Mouse (Mus musculus): Measurements from ENCODE around the gene Tmem268. TPM values are rescaled to one million over a fixed set of nuclear protein-coding genes. Genes with fewer than 3 reads are reported as not detected.

The Tmem268 gene
- polyA plus RNA-seq, 1 experiment from 2014 or later, result 8.2 TPM

DNA sequence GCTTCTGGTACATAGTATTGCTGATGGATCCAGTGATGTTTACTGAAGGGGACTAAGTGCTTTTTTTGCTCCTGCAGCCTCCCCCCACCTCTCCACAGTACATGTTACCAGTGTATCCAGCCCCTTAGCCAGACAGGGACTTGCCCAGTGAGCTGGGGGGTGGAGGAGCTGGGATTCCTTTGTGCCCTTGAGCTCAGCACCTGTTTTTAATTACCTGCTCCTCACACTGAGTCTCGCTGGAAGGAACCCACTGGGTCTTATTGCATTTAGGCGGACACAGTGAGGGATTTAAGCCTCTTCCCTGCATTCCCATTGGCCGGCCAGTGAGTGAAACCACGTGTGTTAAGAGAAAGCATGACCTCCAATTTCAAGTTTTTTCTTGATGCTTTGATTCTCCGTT lies 24.0 kb downstream of the Tmem268 start:
- no peaks in the 10 kb centered on the region for H3K9me3 ChIP-seq
- H3K4me3 ChIP-seq, result no peak overlapping the region
- peak; percentile 80 for ATAC-seq (ENCODE audit: low FRiP score, low read depth)
- WGBS, result 7% methylated on average over 5 of the region's 5 CpGs
- H3K27me3 ChIP-seq, result no peaks in the 10 kb centered on the region
- H3K27ac ChIP-seq, result peak overlapping the region; percentile 35; the same call in 1 of the 2 replicates
- 0 out of 2 replicates have a peak overlapping the region, but pooled peaks have one; percentile 7 for H3K4me2 ChIP-seq (replicated peaks)
- no peak overlapping the region for H3K9ac ChIP-seq
- H3K36me3 ChIP-seq, result peaks cover 16% of the 10 kb centered on the region
- H3K4me1 ChIP-seq, result peaks cover 23% of the 10 kb centered on the region

DNA sequence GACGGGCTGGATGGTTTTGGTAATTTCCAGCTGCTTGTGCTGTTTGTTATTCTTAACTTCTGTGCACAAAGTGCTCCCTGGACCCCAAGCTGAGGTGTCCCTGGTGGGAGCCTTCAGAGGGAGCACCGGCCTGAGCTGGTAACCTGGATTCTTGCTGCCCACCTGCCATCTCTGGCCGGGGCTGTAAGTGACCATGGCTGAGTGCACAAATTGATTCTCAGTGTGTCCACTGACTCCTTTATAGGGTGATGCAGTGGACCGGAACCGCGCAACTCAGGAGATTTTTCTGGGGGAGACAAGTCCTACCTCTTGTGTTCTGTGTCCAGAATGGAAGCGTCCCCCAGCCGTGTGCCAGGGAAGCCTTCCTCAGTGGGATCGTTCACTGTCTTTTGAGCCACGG lies 26.6 kb downstream of the Tmem268 start:
- ATAC-seq (ENCODE audit: low FRiP score, low read depth), result no peak
- H3K9me3 ChIP-seq, result no peaks in the 10 kb centered on the region
- H3K9ac ChIP-seq, result no peak overlapping the region
- no peak overlapping the region for H3K4me3 ChIP-seq
- H3K27ac ChIP-seq, result no peak overlapping the region
- H3K4me1 ChIP-seq, result peaks cover 18% of the 10 kb centered on the region
- WGBS, result 92% methylated on average over 10 of the region's 10 CpGs
- H3K27me3 ChIP-seq, result no peaks in the 10 kb centered on the region
- H3K4me2 ChIP-seq (replicated peaks), result no peak overlapping the region
- peaks cover 6% of the 10 kb centered on the region for H3K36me3 ChIP-seq

DNA sequence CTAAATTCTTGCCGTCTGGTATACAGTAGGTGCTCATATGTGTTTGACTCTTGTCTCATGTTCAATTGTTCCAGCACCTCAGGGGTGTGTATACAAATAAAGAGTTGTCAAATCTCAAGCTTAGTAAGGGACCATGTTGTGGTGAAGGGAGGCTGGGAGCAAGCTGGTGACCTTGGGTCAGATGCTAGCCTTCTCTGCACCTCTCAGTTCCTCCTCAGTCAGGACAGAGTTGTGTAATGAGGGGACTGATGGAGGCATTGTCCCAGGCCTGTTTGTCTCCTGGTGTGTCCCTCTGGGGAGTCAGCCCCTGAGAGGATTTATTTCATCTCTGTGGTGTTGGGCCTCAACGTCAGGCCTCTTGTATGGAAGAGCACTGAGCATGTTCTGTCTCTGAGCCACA lies 27.7 kb downstream of the Tmem268 start:
- Histone ChIP-seq H3K4me2 (replicated peaks) (no peak overlapping the region), H3K27me3 (no peaks in the 10 kb centered on the region), H3K9ac (no peak overlapping the region), H3K4me1 (peaks cover 16% of the 10 kb centered on the region), H3K9me3 (no peaks in the 10 kb centered on the region), H3K4me3 (no peak overlapping the region), H3K36me3 (peaks cover 6% of the 10 kb centered on the region), H3K27ac (no peak overlapping the region)
- 79% methylated on average over 2 of the region's 2 CpGs for WGBS
- ATAC-seq (ENCODE audit: low FRiP score, low read depth), result no peak

DNA sequence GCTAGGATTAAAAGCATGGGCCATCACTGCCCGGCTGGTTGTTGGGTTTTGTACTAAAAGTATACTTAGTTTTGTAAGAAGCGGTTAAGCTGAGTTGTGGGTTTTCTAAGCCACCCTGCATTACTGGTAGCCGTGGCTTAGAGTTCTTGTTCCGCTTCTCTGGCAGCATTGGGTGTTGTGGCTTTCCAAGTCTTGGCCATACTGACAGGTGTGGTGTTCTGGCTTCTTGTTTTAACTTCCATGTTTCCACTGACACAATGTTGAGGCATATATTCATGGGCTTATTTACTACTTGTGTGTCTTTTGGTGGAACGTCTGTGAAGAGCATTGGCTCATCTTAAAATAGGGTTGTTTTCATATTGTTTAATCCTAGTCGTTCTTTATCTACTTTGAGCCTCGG lies 31.4 kb downstream of the Tmem268 start:
- ATAC-seq (ENCODE audit: low FRiP score, low read depth), result no peak
- no peaks in the 10 kb centered on the region for H3K27me3 ChIP-seq

DNA sequence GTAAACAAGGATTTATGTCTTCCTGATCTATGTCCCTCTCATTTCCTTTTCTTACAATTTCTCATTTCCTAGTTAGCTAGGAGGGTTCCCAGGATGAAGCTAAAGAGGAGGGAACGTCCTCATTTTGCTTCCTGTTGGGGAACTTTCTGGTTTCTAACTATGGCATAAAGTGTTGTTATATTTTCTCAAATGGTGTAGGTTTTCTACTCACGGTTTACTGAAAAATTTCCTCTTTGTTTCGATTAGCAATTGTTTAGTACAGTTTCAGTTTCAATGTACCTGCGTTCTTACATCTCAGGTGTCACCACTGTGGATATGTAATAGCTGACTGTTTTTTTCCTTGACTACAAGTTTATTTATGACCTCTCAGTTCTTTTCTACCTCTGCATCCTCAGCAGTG lies 32.0 kb downstream of the Tmem268 start:
- no peaks in the 10 kb centered on the region for H3K9me3 ChIP-seq
- whole genome bisulfite sequencing, result 77% methylated on average over 4 of the region's 4 CpGs
- H3K9ac ChIP-seq, result no peak overlapping the region
- no peak overlapping the region for H3K27ac ChIP-seq
- no peaks in the 10 kb centered on the region for H3K4me1 ChIP-seq
- no peak for ATAC-seq (ENCODE audit: low FRiP score, low read depth)
- H3K27me3 ChIP-seq, result no peaks in the 10 kb centered on the region
- H3K36me3 ChIP-seq, result no peaks in the 10 kb centered on the region
- H3K4me3 ChIP-seq, result no peak overlapping the region
- no peak overlapping the region for H3K4me2 ChIP-seq (replicated peaks)

More for the DNA sequence above, 31.4 kb downstream of the Tmem268 start:
- Histone ChIP-seq H3K27ac (no peak overlapping the region), H3K36me3 (no peaks in the 10 kb centered on the region), H3K4me2 (replicated peaks) (no peak overlapping the region), H3K4me3 (no peak overlapping the region), H3K4me1 (no peaks in the 10 kb centered on the region), H3K9ac (no peak overlapping the region), H3K9me3 (no peaks in the 10 kb centered on the region)
- WGBS, result 84% methylated on average over 7 of the region's 7 CpGs

DNA sequence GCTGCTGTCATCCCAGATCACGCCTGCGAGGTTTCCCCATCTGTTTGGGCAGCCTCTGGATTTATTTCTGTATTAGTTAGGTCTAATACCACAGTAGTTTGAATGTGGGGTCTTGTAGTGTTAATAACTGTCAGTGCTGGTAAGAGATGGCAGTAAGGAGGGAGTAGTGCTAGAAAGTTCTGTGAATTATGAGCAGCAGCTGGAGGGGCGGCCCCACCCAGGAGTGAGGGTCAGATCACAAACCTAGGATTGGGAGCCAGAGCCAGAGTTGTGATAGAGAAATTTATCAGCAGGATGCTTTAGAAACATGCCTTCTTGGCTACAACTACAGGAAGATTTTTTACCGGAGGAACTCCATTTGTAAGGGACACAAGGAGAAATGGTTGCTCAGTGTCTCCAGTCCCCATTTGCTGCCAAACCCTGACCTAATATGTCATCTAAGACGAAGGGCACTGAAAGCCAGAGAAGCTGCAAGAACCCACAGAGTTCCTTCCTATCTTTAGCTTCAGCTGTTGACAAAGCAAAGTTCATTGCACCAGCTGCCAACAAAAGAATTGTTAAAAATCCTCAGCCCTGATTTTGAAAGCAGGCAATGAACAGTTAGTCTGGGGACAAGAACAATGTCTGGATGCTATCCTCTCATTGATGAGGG lies 36.0 kb downstream of the Tmem268 start:
- H3K36me3 ChIP-seq, result no peaks in the 10 kb centered on the region
- no peak overlapping the region for H3K4me2 ChIP-seq (replicated peaks)
- no peak overlapping the region for H3K9ac ChIP-seq
- 0 out of 2 replicates have a peak, but pooled peaks have one; percentile 32 for ATAC-seq (ENCODE audit: low FRiP score, low read depth)
- no peak overlapping the region for H3K27ac ChIP-seq
- H3K4me3 ChIP-seq, result no peak overlapping the region
- H3K4me1 ChIP-seq, result no peaks in the 10 kb centered on the region
- WGBS, result 75% methylated on average over 5 of the region's 5 CpGs
- H3K27me3 ChIP-seq, result no peaks in the 10 kb centered on the region
- no peaks in the 10 kb centered on the region for H3K9me3 ChIP-seq

DNA sequence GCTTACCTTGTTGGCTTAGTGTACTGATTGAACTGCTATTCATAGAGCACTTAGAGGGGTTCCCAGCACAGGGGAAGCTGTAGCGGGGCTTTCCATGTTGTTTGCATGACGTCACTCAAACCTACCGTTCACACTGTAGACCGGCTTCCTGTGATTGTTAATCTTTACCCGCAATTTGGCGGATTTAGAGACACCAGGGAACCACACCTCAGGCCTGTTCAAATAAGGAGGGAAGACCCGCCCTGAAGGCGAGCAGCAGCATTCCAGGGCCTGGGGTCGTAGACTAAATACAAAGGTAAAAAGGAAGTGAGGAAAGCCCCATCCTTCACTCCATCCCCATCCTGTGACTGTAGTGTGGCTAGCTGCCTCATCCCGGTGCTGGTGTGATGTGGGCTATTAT lies 36.7 kb downstream of the Tmem268 start:
- no peak for ATAC-seq (ENCODE audit: low FRiP score, low read depth)
- H3K36me3 ChIP-seq, result no peaks in the 10 kb centered on the region
- no peak overlapping the region for H3K9ac ChIP-seq
- 71% methylated on average over 10 of the region's 10 CpGs for WGBS
- H3K9me3 ChIP-seq, result no peaks in the 10 kb centered on the region
- H3K4me2 ChIP-seq (replicated peaks), result no peak overlapping the region
- H3K4me3 ChIP-seq, result no peak overlapping the region
- H3K27ac ChIP-seq, result no peak overlapping the region
- H3K4me1 ChIP-seq, result no peaks in the 10 kb centered on the region
- no peaks in the 10 kb centered on the region for H3K27me3 ChIP-seq

DNA sequence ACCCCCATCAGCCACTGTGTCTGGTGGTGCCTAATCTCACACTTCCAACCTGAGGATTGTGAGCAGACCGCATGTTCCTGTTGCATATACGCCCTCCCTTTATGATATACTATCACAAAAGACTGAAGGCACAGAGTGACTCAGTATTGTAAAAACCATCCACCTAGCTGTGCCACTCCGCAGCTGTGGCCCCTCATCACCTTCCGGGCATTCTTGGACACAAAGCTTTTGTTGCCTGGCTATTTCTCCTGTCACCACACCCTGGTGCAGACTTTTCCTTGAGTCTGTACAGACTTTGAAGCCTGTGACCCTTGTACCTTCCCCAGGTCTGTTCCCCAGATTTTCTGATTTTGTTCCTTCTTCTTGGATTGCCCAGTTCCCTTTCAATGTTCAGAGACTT lies 37.4 kb downstream of the Tmem268 start:
- Histone ChIP-seq H3K36me3 (no peaks in the 10 kb centered on the region), H3K4me1 (no peaks in the 10 kb centered on the region), H3K4me2 (replicated peaks) (no peak overlapping the region), H3K27ac (no peak overlapping the region), H3K9me3 (no peaks in the 10 kb centered on the region), H3K27me3 (no peaks in the 10 kb centered on the region), H3K9ac (no peak overlapping the region), H3K4me3 (no peak overlapping the region)
- 94% methylated on average over 4 of the region's 4 CpGs for WGBS
- no peak for ATAC-seq (ENCODE audit: low FRiP score, low read depth)

DNA sequence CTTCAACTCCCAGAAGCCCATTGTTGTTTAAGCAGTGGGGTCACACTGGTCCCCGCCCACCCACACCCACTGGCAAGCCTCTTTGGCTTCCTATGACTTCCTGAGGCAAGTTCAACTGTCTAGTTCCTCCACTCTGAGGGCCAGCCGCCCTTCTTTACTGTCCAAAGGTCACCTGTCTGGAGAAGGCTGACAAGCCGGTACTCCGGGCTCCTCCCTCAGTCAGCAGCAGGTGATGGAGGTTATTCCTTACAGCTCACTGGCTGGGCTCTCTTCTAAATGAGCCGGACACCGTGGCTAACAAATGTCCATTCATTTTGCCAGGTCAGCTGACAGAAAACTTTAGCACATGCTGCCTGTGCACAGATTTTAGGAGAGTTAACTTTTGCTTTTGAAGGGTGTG lies 42.2 kb downstream of the Tmem268 start:
- WGBS, result 76% methylated on average over 6 of the region's 6 CpGs
- H3K9ac ChIP-seq, result no peak overlapping the region

DNA sequence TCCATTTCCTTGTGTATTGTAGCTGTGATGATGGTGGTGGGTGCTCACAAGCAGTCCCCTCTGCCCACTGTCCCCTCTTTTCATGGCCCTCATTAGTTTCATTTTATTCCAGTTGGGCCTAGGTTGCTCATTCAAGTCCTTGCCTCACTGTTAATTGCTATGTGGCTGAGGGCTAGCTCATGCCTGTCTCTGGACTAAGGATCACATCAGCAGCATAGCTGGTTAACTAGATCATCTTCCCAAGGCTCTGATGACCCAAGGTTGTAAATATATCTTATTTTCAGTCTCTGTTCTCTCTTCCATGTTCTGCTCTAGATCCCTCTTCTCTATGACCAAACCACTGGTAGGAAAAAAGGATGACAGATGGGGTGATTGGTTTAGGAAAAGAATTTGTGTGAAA lies 42.7 kb downstream of the Tmem268 start:
- no peak overlapping the region for H3K9ac ChIP-seq
- ATAC-seq (ENCODE audit: low FRiP score, low read depth), result no peak
- no peak overlapping the region for H3K27ac ChIP-seq
- H3K9me3 ChIP-seq, result no peaks in the 10 kb centered on the region
- no peak overlapping the region for H3K4me2 ChIP-seq (replicated peaks)
- no peak overlapping the region for H3K4me3 ChIP-seq
- no peaks in the 10 kb centered on the region for H3K4me1 ChIP-seq
- no peaks in the 10 kb centered on the region for H3K36me3 ChIP-seq
- H3K27me3 ChIP-seq, result no peaks in the 10 kb centered on the region

More for the DNA sequence above, 42.2 kb downstream of the Tmem268 start:
- Histone ChIP-seq H3K4me1 (no peaks in the 10 kb centered on the region), H3K4me2 (replicated peaks) (no peak overlapping the region), H3K36me3 (no peaks in the 10 kb centered on the region), H3K27me3 (no peaks in the 10 kb centered on the region), H3K4me3 (no peak overlapping the region), H3K27ac (no peak overlapping the region), H3K9me3 (no peaks in the 10 kb centered on the region)
- ATAC-seq (ENCODE audit: low FRiP score, low read depth), result no peak

DNA sequence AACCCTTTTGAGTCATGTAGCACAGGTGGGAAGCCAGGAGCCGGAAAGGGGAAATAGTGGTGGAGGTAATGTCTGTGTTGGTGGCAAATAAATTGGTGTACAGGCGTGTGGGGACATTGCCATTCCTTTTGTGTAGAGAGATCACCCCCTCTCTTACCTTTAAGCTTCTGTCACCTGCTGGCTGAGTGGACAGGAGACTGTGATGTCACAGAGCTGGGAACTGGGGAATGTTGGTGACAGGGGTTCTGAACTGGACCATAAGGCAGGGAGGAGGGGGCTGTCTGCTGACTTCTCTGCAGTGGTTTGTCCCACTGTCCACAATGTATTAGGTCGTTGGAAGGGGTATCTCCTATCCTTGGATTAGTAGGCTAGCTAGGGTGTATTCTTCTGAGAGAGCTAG lies 46.4 kb downstream of the Tmem268 start, which contains the start of gene Gm11213:
Gene Gm11213, minus strand, starts transcription at position 317 of the 400 bp plus-strand sequence.
- Histone ChIP-seq H3K27ac (no peak within 1 kb of the TSS), H3K4me3 (no peak within 1 kb of the TSS), H3K36me3 (no peaks in the 10 kb centered on the region), H3K4me2 (replicated peaks) (no peak within 1 kb of the TSS), H3K9ac (no peak within 1 kb of the TSS), H3K9me3 (no peaks in the 10 kb centered on the region), H3K27me3 (no peaks in the 10 kb centered on the region), H3K4me1 (no peaks in the 10 kb centered on the region)
- ATAC-seq (ENCODE audit: low FRiP score, low read depth), result no peak
- 74% methylated on average over 3 of the region's 3 CpGs for WGBS

DNA sequence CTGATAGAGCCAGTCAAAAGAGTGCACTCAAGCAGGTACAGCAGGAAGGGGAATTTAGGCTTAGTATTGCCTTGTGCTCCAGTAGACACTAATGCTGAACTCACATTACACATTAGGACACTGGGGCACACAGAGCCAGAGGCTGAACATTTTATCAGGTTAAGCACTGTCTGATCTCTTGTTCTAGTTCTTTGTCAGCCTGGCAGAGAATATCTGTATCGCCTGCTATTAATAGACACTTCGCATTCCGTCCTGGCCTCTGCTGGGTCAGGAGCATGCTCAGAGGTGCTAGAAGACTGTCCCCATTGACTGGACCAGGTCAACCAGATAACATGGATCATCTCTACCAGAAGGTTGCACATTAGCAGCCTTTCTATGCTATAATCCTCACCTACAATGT lies 47.0 kb downstream of the Tmem268 start:
- Histone ChIP-seq H3K36me3 (no peaks in the 10 kb centered on the region), H3K4me1 (no peaks in the 10 kb centered on the region), H3K4me3 (no peak overlapping the region), H3K27ac (no peak overlapping the region), H3K9ac (no peak overlapping the region), H3K27me3 (no peaks in the 10 kb centered on the region), H3K4me2 (replicated peaks) (no peak overlapping the region), H3K9me3 (no peaks in the 10 kb centered on the region)
- 94% methylated on average over 3 of the region's 3 CpGs for WGBS
- ATAC-seq (ENCODE audit: low FRiP score, low read depth), result no peak

DNA sequence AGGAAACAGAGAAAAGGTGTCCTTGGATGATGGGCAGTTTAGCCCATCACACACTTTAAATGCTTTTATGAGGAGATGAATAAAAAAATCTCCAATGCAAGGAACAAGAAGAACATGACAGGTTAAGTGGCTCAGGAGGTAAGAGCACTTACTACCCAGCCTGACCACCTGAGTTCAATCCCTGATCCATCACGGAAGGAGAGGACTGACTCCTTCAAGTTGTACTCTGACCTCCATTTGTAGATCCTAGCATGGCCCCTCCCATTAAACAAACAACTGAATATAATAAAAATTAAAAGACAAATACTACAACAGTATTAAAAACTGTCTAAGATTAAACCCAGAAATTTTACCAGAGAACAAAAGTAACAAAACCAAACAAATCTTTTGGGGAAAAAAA lies 47.4 kb downstream of the Tmem268 start:
- Histone ChIP-seq H3K9me3 (no peaks in the 10 kb centered on the region), H3K4me1 (no peaks in the 10 kb centered on the region), H3K4me3 (no peak overlapping the region), H3K27me3 (no peaks in the 10 kb centered on the region), H3K27ac (no peak overlapping the region), H3K4me2 (replicated peaks) (no peak overlapping the region), H3K36me3 (no peaks in the 10 kb centered on the region), H3K9ac (no peak overlapping the region)
- ATAC-seq (ENCODE audit: low FRiP score, low read depth), result no peak
- WGBS, result 82% methylated on average over 1 of the region's 1 CpGs

Data from limb, embryonic 13.5 days (tissue).